Mouse (Mus musculus): Measurements from ENCODE around the gene Pla2r1. TPM values are rescaled to one million over a fixed set of nuclear protein-coding genes. Genes with fewer than 3 reads are reported as not detected.

Pla2r1 gene
- total and polyA plus RNA-seq, 3 experiments, result 0.66 TPM; not detected in 2

- Histone ChIP-seq H3K4me1 (ENCODE audit: insufficient read depth, low read depth, low read length) (no peaks in the 10 kb centered on the region), H3K9me3 (replicated peaks) (no peaks in the 10 kb centered on the region), H3K36me3 (replicated peaks) (no peaks in the 10 kb centered on the region), H3K4me3 (ENCODE audit: low read depth, low read length) (no peak overlapping the region), H3K27me3 (ENCODE audit: insufficient read depth, low read length) (peaks cover 6% of the 10 kb centered on the region)
- TF ChIP-seq TAL1 (conservative IDR thresholded peaks at IDR 0.05; ENCODE audit: low read depth, low read length) (no peak), POLR2AphosphoS5 (IDR thresholded peaks at IDR 0.05; ENCODE audit: insufficient replicate concordance, low read depth, low read length) (no peak), GATA1 (IDR thresholded peaks at IDR 0.05; ENCODE audit: borderline replicate concordance, low read length) (no peak), GATA2 (IDR thresholded peaks at IDR 0.05; ENCODE audit: borderline replicate concordance, low read depth, low read length) (no peak), CTCF (IDR thresholded peaks at IDR 0.05; ENCODE audit: low read depth, low read length) (no peak)
- no peak for DNase-seq (ENCODE audit: low spot score)
- no peak for ATAC-seq (ENCODE audit: extremely low read depth, insufficient number of reproducible peaks, low FRiP score, poor library complexity, severe bottlenecking)
These were observed 1.4 kb downstream of the Pla2r1 start for GRCm38 (mm10) chr2:60551673-60552072.

GRCm38 (mm10) chr2:60550521-60550920, 2.6 kb downstream of the Pla2r1 start:
- TF ChIP-seq GATA1 (IDR thresholded peaks at IDR 0.05; ENCODE audit: borderline replicate concordance, low read length), result no peak
- TF ChIP-seq POLR2AphosphoS5 (IDR thresholded peaks at IDR 0.05; ENCODE audit: insufficient replicate concordance, low read depth, low read length), result no peak
- no peak for TF ChIP-seq GATA2 (IDR thresholded peaks at IDR 0.05; ENCODE audit: borderline replicate concordance, low read depth, low read length)
- TF ChIP-seq TAL1 (conservative IDR thresholded peaks at IDR 0.05; ENCODE audit: low read depth, low read length), result no peak
- no peak for TF ChIP-seq CTCF (IDR thresholded peaks at IDR 0.05; ENCODE audit: low read depth, low read length)
- Histone ChIP-seq H3K4me1 (ENCODE audit: insufficient read depth, low read depth, low read length) (no peaks in the 10 kb centered on the region), H3K9me3 (replicated peaks) (no peaks in the 10 kb centered on the region), H3K36me3 (replicated peaks) (no peaks in the 10 kb centered on the region), H3K4me3 (ENCODE audit: low read depth, low read length) (no peak overlapping the region), H3K27me3 (ENCODE audit: insufficient read depth, low read length) (peaks cover 5% of the 10 kb centered on the region)
- DNase-seq (ENCODE audit: low spot score) (no peak), ATAC-seq (ENCODE audit: extremely low read depth, insufficient number of reproducible peaks, low FRiP score, poor library complexity, severe bottlenecking) (no peak)

GRCm38 (mm10) chr2:60549851-60550250, 3.3 kb downstream of the Pla2r1 start:
- no peaks in the 10 kb centered on the region for H3K36me3 ChIP-seq (replicated peaks)
- no peaks in the 10 kb centered on the region for H3K9me3 ChIP-seq (replicated peaks)
- peaks cover 3% of the 10 kb centered on the region for H3K27me3 ChIP-seq (ENCODE audit: insufficient read depth, low read length)
- ATAC-seq (ENCODE audit: extremely low read depth, insufficient number of reproducible peaks, low FRiP score, poor library complexity, severe bottlenecking) (no peak), DNase-seq (ENCODE audit: low spot score) (no peak)
- TF ChIP-seq GATA1 (IDR thresholded peaks at IDR 0.05; ENCODE audit: borderline replicate concordance, low read length) (no peak), GATA2 (IDR thresholded peaks at IDR 0.05; ENCODE audit: borderline replicate concordance, low read depth, low read length) (no peak), TAL1 (conservative IDR thresholded peaks at IDR 0.05; ENCODE audit: low read depth, low read length) (no peak), POLR2AphosphoS5 (IDR thresholded peaks at IDR 0.05; ENCODE audit: insufficient replicate concordance, low read depth, low read length) (no peak), CTCF (IDR thresholded peaks at IDR 0.05; ENCODE audit: low read depth, low read length) (no peak)
- no peaks in the 10 kb centered on the region for H3K4me1 ChIP-seq (ENCODE audit: insufficient read depth, low read depth, low read length)
- H3K4me3 ChIP-seq (ENCODE audit: low read depth, low read length), result no peak overlapping the region

- H3K9me3 ChIP-seq (replicated peaks), result no peaks in the 10 kb centered on the region
- H3K4me3 ChIP-seq (ENCODE audit: low read depth, low read length), result no peak overlapping the region
- H3K4me1 ChIP-seq (ENCODE audit: insufficient read depth, low read depth, low read length), result no peaks in the 10 kb centered on the region
- DNase-seq (ENCODE audit: low spot score), result no peak
- no peaks in the 10 kb centered on the region for H3K36me3 ChIP-seq (replicated peaks)
- H3K27me3 ChIP-seq (ENCODE audit: insufficient read depth, low read length), result peaks cover 5% of the 10 kb centered on the region; the same call in 1 of the 2 replicates
- ATAC-seq (ENCODE audit: extremely low read depth, insufficient number of reproducible peaks, low FRiP score, poor library complexity, severe bottlenecking), result no peak
- no peak for TF ChIP-seq TAL1 (conservative IDR thresholded peaks at IDR 0.05; ENCODE audit: low read depth, low read length)
These were observed 7.0 kb downstream of the Pla2r1 start for GRCm38 (mm10) chr2:60546082-60546481.

GRCm38 (mm10) chr2:60544006-60544405, 9.1 kb downstream of the Pla2r1 start:
- no peak for TF ChIP-seq GATA2 (IDR thresholded peaks at IDR 0.05; ENCODE audit: borderline replicate concordance, low read depth, low read length)
- no peak for TF ChIP-seq TAL1 (conservative IDR thresholded peaks at IDR 0.05; ENCODE audit: low read depth, low read length)
- no peak for TF ChIP-seq GATA1 (IDR thresholded peaks at IDR 0.05; ENCODE audit: borderline replicate concordance, low read length)
- TF ChIP-seq POLR2AphosphoS5 (IDR thresholded peaks at IDR 0.05; ENCODE audit: insufficient replicate concordance, low read depth, low read length), result no peak
- no peak for TF ChIP-seq CTCF (IDR thresholded peaks at IDR 0.05; ENCODE audit: low read depth, low read length)
- DNase-seq (ENCODE audit: low spot score), result no peak
- no peak overlapping the region for H3K4me3 ChIP-seq (ENCODE audit: low read depth, low read length)
- peaks cover 5% of the 10 kb centered on the region; the same call in 1 of the 2 replicates for H3K27me3 ChIP-seq (ENCODE audit: insufficient read depth, low read length)
- H3K9me3 ChIP-seq (replicated peaks), result no peaks in the 10 kb centered on the region
- no peaks in the 10 kb centered on the region for H3K4me1 ChIP-seq (ENCODE audit: insufficient read depth, low read depth, low read length)
- no peak for ATAC-seq (ENCODE audit: extremely low read depth, insufficient number of reproducible peaks, low FRiP score, poor library complexity, severe bottlenecking)
- H3K36me3 ChIP-seq (replicated peaks), result no peaks in the 10 kb centered on the region

- Histone ChIP-seq H3K27me3 (ENCODE audit: insufficient read depth, low read length) (peaks cover 5% of the 10 kb centered on the region; the same call in 1 of the 2 replicates), H3K4me3 (ENCODE audit: low read depth, low read length) (no peak overlapping the region), H3K36me3 (replicated peaks) (no peaks in the 10 kb centered on the region), H3K9me3 (replicated peaks) (no peaks in the 10 kb centered on the region), H3K4me1 (ENCODE audit: insufficient read depth, low read depth, low read length) (no peaks in the 10 kb centered on the region)
- ATAC-seq (ENCODE audit: extremely low read depth, insufficient number of reproducible peaks, low FRiP score, poor library complexity, severe bottlenecking), result no peak
- no peak for TF ChIP-seq GATA1 (IDR thresholded peaks at IDR 0.05; ENCODE audit: borderline replicate concordance, low read length)
- no peak for DNase-seq (ENCODE audit: low spot score)
These were observed 11.4 kb downstream of the Pla2r1 start for GRCm38 (mm10) chr2:60541745-60542144.

- no peaks in the 10 kb centered on the region for H3K9me3 ChIP-seq (replicated peaks)
- DNase-seq (ENCODE audit: low spot score) (no peak), ATAC-seq (ENCODE audit: extremely low read depth, insufficient number of reproducible peaks, low FRiP score, poor library complexity, severe bottlenecking) (no peak)
- H3K4me1 ChIP-seq (ENCODE audit: insufficient read depth, low read depth, low read length), result no peaks in the 10 kb centered on the region
- no peak overlapping the region for H3K4me3 ChIP-seq (ENCODE audit: low read depth, low read length)
- TF ChIP-seq POLR2AphosphoS5 (IDR thresholded peaks at IDR 0.05; ENCODE audit: insufficient replicate concordance, low read depth, low read length), result no peak
- TF ChIP-seq GATA2 (IDR thresholded peaks at IDR 0.05; ENCODE audit: borderline replicate concordance, low read depth, low read length), result no peak
- no peak for TF ChIP-seq CTCF (IDR thresholded peaks at IDR 0.05; ENCODE audit: low read depth, low read length)
- TF ChIP-seq GATA1 (IDR thresholded peaks at IDR 0.05; ENCODE audit: borderline replicate concordance, low read length), result no peak
- TF ChIP-seq TAL1 (conservative IDR thresholded peaks at IDR 0.05; ENCODE audit: low read depth, low read length), result no peak
- H3K27me3 ChIP-seq (ENCODE audit: insufficient read depth, low read length), result peaks cover 5% of the 10 kb centered on the region; the same call in 1 of the 2 replicates
- no peaks in the 10 kb centered on the region for H3K36me3 ChIP-seq (replicated peaks)
These were observed 12.8 kb downstream of the Pla2r1 start for GRCm38 (mm10) chr2:60540346-60540745.
